Mouse (Mus musculus) CD4-positive, CD25-positive, alpha-beta regulatory T cell (primary cell): ENCODE measurements around the gene Iqgap2. TPM values are rescaled to one million over a fixed set of nuclear protein-coding genes. Genes with fewer than 3 reads are reported as not detected.

Source experiments
- polyA plus RNA-seq: library from polyadenylated mRNA; unstranded; fragments of 100-300 nt; shearing (Covaris generic); gene quantifications from one replicate; pipeline ENCODE4 v1.2.1, GENCODE M21; 2017

Gene Iqgap2
- polyA plus RNA-seq, result 30.4 TPM

DNA sequence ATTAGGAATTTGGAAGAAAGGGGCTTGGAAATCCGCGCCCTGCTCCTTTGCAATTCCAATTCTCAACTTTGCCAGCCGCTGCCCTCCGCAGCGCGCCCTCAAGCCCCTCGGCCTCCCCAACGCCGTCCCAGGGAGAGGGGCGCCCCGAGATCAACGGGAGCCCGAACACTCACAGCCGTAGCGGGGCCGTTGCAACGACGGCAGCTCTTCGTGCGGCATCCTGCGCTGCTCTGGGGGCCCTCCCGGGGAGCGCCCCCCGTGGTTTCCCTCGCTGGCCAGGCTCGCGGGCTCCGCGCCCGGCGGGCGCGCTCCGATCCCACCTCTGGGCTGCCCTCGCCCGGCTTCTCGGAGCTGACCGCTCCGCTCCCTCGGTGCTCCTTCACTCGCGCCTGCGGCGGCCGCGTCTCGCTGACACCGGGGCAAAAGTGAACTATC is at the start of gene Iqgap2:
TSS of gene Iqgap2 (minus strand) at position 432 of the 435 bp plus-strand sequence.

DNA sequence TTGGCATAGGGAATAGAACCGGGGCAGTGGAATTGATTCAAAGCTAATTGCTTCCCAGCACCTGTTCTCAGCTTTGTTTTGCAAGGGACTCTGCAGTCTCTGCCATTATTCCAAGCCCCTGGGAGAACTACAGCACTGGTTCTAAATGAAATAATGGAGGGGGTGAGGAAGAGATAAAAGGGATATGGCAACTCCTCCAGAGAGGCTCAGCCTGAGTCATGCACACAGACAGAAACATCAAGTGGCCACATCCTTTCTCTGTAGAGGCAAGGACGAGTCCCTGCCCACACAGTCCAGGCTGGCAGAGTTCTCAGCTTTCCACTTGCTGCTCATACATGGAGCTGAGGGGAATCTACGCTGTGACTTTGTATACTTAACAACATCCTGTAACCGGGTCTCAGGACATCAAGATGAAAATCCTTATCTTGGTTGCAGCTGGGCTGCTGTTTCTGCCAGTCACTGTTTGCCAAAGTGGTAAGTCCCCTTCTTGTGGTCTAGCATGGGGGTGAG is 195.0 kb downstream of the Iqgap2 start, which contains the start of gene F2rl2:
TSS of gene F2rl2 (plus strand) at position 200 of the 510 bp plus-strand sequence.

DNA sequence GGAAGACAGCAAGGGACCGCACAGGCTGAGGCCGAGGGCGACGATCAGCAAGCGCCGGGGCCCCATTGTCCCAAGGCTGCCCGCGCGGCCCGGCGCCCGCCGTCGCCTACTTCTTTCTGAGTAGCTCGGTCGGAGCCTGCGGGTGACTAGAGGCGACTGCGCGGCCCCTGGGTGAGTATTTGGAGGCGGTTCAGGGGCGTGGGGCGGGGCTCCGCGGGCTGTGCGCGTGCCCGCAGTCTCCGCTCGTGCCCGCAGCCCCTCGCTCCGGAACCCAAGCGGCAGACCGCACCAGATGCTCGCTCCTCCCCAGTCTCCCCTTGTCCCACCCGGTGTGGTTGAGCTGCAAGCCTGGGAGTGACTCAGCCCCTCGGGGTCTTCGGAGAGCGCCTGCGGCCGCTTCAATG is 273.4 kb downstream of the Iqgap2 start, which contains the start of gene F2r:
TSS of gene F2r (minus strand) at position 179 of the 404 bp plus-strand sequence.

Other genes starting within 250 kb of the Iqgap2 start
- 2.1 TPM for gene F2rl2, start 195.1 kb downstream of the Iqgap2 start, polyA plus RNA-seq
- gene Gm20075, start 189.5 kb upstream of the Iqgap2 start, polyA plus RNA-seq, result 27.7 TPM
- gene Gm17190, start 190.1 kb upstream of the Iqgap2 start, polyA plus RNA-seq, result not detected
- 4.3 TPM for gene Sv2c, start 240.7 kb upstream of the Iqgap2 start, polyA plus RNA-seq